Mouse (Mus musculus) layer of hippocampus, adult 18-20 months (tissue): Measurements from ENCODE around the gene Mcm7. TPM values are rescaled to one million over a fixed set of nuclear protein-coding genes. Genes with fewer than 3 reads are reported as not detected.
"Not testable (repeated sequence)": the region's sequence is repeated elsewhere in the genome, so short reads cannot be mapped to it uniquely, and the experiment has no call there.

Experiments used
- DNase-seq, 2 experiments: peaks; one replicate each; pipeline ENCODE4 v3.0.0; 2022; ENCODE audit warnings: low spot score in 2 of 2
- long read RNA-seq: library from polyadenylated mRNA; stranded (forward); transcript quantifications from one replicate; pipeline ENCODE4 v2.0.0, GENCODE M21; 2021
- total RNA-seq, 2 experiments: library from RNA; stranded (reverse); gene quantifications; 2 replicates each; pipeline ENCODE4 v1.2.3; 2021

Gene Mcm7
- total RNA-seq: 10 to 100 TPM; 15.8 to 16.4 TPM
- long read RNA-seq, transcript Mcm7-201 (15 exons, 2,962 nt): major isoform, 5 of 21 reads
- long read RNA-seq, partial matches to known transcripts: 3 of 21 reads
- long read RNA-seq, other reads (novel, unspliced or antisense): 13 of 21 reads

DNA sequence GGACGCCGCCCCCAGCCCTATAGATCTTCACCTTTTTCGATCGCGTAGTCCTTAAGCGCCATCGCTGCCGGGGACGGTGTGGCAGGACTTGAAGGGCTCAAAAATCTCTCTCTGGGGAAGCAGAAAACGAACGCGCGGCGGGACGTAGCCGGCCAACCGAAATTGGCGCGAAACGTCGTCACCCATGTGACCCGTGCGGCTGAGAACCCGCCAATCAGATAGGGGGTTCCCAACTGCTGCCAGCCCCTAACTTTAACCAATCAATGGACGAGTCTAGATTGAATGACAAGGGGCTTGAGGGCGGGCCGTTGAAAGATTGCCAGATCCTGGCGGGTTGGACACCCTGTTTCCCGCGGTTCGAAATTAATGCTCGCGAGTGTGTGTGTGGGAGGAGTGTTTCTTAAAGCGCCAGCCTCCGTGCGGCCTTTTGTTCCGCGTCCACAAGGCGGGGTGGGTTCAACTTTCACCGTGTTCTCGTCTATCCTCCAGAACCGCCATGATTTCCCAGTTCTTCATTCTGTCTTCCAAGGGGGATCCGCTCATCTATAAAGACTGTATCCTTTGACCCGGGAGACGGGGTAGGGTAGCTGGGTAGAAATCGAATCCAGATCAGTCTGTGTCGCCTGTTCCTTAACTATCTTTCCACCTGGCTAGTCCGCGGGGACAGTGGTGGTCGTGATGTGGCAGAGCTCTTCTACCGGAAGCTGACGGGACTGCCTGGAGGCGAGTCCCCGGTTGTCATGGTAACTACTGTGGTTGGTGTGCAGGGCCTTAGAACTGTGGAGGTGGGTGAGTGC, at the start of gene Mcm7, which contains the start of gene Ap4m1:
Mcm7 (minus strand) TSS at position 728 of the 797 bp plus-strand sequence.
Ap4m1 (plus strand) TSS at position 308 of the 797 bp plus-strand sequence.
- peak; percentile 96 to 99 for DNase-seq

DNA sequence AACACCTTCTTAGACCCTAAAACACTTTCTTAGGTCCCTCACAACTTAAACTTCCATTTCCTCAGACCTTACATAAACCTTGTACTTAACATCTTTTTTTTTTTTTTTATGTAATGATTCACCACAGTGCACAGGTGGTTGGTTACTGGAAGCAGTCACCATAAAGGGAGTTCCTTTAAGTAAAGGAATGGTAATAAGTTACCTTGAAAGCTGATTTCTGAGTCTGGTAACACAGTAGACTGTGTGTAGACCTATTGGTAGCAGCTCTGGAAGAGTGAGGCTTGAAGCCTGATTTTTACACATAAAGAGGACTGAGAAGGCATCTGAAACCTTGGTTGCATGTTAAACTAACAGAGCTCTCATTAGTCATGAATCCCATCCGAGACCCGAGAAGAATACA, 47.6 kb upstream of the Mcm7 start:
- DNase-seq: no peak

DNA sequence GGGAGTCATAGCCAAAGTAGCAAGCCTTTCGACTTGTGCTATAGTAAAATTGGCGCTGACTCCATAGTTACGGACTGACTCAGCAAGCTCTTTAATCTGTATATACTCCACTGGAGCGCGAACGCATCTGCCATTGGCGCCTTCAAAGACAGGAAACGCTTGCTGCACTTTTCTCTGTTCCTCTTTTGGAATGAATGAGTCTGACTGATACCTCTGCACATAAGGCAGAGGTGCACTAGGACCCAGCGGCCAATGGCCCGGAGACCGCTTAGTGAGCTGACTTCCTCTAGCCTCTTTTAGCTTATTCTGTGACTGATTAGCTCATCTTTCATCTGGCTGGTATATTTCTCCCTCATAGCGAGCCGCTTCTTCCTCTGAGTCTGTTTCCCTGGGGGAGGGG, 44.4 kb upstream of the Mcm7 start:
- DNase-seq: not testable (repeated sequence)

DNA sequence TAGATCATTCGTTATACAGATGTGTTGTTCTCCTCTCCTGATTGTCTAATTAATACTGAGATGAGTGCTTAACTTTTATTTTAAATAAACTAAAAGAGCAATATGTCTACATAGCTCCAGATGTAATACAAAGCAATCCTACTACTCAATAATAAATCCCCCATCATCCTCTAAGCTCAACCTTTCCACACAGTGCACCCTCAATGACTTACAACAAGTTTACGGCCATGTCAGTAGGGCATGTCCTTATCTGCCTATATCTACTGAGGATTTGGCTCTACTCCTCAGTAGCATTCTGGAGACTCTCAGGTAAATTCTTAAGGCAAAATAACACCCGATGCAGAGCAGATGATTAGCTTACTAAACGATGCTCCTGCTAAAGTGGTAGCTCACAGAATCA, 35.7 kb upstream of the Mcm7 start:
- DNase-seq: no peak

DNA sequence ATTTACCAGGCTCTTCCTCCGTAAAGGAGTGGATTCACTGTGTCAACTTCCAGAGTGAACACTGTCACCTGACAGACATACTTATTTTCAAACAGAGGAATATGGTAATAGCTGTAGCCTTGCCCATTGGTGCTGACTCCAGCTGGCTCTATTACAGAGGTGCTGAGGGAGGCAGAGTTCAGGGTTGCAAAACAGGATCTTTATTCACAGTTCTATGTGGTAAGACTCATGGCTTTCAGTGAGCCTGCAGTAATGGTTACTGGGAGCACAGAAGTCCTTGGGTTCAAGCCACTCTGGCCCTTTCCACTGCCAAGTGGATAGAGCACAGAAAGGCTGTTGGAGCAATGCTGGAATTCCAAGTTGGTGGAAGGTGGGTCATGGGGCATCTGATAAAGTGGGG, 35.0 kb upstream of the Mcm7 start:
- no peak for DNase-seq

DNA sequence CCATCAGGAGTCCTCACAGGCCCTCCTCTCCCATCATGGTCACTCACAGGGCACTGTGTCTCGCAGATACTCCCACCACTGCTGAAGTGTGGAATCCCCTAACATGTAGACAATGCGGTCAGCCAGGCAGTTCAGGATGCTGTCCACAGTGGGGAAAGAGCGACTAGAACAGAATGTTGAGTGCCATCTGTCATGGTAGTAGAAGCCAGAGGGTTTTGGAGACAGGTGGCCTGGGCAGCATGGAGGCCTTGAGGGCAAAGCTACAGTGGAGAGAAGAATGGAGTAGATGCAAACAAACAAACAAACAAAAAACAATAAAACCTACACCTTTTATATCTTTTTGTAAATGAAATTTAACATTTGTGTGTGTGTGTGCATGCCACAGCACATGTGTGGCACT, 29.9 kb upstream of the Mcm7 start:
- DNase-seq: no peak

DNA sequence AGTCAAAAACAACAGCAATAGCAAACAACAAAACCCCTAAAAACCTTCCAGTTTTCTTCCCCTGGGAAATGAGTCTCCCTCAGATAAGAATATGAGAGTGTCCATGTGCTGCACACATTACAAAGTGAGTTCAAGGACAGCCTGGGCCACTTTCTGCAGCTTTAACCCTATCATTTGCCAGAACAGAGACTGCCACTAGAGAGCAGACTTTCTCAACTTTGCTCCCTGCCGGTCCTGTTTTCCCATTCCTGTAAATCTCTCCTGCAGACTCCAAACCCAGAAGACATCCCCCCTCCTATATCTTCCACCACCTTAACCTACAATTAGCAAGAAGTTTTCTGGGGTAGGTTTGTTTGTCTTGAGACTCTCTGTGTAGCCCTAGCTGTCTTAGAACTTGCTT, 27.4 kb upstream of the Mcm7 start:
- peak in 1 of 2 experiments; percentile 30 for DNase-seq

DNA sequence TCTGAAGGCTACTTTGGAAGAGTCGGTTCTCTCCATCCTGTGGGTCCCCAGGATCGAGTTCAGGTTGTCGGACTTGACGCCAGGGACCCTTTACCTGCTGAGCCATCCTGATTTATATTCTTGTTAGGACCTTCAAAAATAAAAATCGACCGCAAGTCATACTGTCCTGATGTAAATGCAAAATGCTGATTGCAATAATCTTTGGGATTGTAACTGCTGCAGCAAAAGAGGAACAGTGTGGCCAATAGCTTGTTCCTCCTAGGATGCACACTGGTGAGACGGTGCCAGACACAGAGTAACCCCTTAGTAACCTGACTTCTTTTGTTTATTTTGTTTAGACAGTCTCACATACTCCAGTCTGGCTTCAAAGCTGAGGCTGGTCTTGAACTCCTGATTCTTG, 23.2 kb upstream of the Mcm7 start:
- DNase-seq: no peak

DNA sequence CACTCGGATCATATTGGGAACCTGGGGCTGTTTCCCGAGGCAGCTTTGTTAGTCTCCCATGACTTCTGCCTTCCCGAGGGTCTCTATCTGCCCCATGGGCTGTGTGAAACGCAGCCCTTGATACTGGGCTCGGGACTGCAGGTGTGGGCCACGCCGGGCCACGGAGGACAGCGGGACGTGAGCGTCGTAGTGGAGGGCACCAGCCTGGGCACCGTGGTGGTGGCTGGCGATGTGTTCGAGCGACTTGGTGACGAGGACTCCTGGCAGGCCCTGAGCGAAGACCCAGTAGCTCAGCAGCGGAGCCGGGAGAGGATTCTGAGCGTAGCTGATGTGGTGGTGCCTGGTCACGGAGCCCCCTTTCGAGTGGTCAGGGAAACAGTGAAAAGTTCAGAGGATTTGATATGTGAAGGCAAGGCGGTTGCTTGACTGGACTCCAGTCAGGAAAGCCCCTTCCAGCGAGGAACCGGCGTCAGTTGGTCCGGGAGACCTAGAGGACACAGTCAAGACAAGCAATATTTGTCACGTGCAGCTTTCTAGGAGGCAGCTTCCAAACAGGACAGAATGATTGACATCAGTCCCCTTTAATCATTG, 22.6 kb upstream of the Mcm7 start:
- DNase-seq: peak; percentile 21 to 36

DNA sequence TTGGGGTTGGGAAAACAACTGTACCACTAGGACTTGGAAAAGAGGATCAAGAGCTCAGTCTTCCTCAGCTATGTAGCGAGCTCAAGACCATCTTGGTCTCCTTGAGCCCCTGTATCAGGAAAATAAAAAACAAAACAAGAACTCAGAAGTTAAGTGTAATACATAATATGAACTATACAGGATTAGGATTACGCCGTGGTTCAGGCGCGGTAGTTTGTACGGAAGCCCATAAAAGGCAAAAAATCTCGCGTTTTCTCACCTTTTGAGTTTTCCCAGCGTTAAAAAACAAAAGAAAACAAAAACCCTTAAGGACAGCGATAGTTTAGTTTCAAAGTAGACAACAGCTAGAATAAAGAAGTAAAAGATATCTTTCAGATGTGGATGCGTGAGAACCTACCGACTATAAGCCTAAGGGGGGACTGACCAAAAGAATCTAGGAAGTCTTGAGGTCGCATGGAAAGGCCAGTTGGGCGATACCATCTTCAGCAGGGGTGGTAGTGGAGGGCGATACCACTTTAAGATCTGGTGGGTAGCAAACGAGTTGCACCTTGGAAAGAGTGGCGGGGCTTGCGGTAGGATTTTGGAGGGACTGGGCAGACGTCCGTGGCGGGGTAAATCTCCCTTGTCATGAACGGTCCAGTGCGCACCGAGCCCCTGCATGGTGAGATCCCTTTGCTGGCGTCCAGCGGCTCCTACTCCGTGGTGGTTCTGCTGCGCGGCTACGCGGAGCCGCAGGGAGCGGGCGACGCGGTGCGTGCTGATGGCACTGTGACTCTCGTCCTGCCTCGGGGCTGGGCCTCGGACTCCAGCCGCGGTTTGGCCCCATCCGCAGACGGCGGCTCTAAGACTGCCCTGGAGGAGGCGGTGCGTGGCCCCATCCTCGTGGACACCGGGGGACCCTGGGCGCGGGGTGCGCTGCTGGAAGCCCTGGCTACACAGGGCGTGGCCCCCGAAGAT, 21.8 kb upstream of the Mcm7 start, which contains the start of gene Mblac1:
Mblac1 (plus strand) TSS at position 544 of the 957 bp plus-strand sequence.
- DNase-seq: peak; percentile 56 to 91

DNA sequence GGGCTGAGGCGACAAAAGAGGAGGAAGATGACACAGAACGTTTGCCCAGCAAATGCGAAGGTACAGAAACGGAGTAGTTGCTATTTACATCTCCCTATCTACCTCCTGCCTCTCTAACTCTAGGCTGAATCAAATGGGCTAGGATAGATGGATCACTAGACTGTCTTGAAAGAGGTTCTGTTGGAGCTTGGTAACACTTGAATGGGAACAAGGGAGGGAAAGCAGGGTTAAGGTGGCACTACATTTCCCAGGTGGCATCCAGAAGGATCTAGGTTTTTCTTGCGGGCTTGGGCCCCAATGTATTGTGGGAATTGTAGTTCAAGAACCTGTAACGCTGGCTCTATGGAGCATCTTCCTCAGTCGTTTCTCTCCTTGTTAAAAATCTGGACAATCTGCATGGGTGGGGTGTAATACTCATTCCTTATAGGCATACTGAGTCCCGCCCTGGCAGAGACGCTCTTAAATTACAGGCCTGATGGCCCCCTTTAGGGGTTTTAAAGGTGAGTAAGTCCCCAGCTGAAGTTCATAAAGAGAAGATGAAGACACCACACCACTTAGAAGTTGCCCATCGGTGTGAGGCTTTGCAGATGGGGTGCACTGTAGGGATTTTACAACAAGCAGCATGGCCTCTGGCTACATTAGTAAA, 15.6 kb upstream of the Mcm7 start:
- DNase-seq: peak; percentile 68 to 90

DNA sequence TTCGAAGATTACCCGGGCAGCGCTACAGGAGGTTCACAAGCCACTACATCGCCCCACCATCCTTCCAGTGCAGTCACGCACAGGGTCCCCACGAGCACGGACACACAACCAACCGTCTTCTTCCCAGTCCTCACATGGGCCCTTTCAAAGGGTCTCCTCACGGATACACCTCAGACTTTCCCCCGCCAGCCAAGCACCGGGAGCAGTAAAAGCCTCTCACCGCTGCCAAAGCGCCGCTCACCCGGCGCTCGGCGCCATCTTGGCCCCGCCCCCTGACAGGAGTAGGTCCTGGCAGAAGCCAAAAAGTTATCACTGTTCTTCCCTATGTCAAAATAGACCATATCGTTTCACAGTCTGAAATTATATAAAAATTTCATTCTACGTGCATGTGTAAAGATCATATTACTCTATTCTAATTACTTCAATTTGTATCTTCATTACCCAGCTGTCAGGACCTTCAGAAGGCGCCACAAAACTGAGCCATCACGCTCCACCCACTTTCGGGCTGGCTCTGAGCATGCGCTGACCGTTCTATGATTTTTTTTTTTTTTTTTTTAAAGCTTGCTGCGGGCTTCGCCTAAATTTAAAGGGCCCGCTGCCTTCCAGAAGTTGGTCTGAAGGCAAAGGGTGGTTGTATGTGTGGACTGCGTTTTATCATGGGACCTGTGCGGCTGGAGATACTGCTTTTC, 14.9 kb upstream of the Mcm7 start, which contains the start of the genes Taf6 and Cnpy4:
Taf6 (minus strand) TSS at position 502 of the 689 bp plus-strand sequence.
Cnpy4 (plus strand) TSS at position 536 of the 689 bp plus-strand sequence.
- peak; percentile 74 to 86 for DNase-seq

DNA sequence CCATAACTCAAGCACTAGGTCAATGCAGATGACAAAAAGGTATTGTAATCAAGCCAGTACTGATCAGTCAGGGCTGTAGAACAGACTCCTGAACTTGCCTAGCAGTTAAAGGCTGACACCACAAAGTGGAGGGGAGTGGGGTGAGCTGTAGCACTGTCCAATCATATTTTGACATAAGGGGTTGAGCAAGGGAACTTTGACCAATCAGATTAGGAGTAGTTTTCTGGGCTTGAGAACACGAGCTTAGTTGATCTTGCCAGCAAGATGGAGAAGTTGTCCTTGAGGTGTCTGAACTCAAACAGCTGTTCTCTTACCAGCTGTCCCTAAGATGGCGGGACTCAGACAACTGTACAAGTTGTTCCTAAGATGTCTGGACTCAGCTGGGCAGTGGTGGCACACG, 995 bp upstream of the Mcm7 start:
- no peak for DNase-seq

DNA sequence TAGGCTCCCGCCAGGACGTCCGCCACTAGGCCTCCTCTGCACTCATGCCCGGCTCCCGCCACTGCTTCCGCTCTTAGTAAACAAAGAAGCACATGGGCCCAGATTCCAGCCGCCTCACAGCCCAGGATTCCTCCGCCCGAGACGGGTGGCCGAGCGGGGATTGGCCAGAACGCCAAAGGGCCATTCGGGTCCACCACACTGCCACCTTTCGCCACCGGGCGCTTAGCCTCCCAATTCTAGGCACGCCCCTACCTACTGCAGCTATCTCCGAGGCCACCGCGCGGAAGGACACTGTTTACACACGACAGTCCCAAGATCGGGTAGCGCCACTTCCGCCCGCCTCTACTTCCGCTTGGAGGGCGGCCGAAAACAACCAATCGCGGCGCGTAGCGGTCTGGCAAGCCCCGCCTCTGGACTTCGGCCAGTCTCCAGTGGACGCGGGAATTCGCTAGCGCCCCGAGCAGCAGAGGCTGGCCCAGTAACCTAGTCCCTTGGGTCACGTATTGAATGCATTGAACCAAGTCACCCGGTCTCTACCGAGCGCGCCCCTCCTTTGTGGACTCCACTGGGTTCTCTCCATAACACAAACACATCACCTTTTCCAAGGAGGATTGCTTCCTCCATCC, 1.2 kb downstream of the Mcm7 start:
- peak; percentile 92 to 97 for DNase-seq

DNA sequence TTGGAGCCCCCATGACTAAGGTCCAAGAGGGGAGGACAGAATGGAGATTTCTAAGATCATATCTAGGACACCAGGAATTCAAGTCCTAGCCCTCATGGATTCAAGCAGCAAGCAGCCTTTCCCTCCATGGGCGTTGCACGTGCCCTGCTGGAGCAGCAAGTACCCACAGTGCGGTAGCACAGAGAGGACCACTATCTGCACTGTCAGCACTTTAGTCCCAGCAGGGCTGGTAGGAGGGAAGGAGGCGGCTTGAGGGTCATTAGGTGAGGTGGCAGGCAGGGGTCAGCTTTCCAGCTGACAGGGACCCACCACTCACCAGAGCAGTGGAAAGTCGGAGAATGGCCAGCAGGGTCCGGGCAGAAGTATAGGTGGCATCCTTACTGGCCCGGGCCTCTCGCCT, 6.6 kb downstream of the Mcm7 start:
- no peak for DNase-seq

DNA sequence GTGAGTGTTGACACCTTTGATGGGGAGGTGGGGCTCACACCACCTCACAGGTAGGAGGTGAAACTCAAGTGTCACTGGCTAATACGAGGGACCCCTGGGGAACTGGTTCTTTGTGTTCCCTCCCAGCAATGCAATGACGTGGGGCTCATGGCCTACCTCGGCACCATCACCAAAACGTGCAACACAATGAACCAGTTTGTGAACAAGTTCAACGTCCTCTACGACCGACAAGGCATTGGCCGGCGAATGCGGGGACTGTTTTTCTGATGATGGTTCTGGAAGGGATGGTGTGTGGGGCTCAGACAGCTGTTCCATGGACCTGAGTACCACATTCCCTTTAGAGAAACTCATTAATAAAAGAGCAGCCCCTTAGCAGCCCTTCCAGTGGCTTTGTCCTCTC, 8.6 kb downstream of the Mcm7 start:
- DNase-seq: no peak

DNA sequence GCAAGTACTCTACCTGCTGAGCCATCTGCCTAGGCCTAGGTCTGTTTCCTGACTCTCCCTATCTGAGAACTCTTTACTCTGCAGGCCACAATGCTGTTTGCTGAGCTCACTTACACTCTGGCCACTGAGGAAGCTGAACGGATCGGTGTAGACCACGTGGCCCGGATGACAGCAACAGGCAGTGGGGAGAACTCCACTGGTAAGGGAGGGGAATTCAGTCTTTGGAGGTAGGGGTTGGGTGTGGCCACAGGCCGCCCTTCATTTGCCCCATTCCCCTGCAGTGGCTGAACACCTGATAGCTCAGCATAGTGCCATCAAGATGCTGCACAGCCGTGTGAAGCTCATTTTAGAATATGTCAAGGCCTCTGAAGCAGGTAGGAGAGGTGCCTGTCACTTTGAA, 9.2 kb downstream of the Mcm7 start:
- no peak for DNase-seq

DNA sequence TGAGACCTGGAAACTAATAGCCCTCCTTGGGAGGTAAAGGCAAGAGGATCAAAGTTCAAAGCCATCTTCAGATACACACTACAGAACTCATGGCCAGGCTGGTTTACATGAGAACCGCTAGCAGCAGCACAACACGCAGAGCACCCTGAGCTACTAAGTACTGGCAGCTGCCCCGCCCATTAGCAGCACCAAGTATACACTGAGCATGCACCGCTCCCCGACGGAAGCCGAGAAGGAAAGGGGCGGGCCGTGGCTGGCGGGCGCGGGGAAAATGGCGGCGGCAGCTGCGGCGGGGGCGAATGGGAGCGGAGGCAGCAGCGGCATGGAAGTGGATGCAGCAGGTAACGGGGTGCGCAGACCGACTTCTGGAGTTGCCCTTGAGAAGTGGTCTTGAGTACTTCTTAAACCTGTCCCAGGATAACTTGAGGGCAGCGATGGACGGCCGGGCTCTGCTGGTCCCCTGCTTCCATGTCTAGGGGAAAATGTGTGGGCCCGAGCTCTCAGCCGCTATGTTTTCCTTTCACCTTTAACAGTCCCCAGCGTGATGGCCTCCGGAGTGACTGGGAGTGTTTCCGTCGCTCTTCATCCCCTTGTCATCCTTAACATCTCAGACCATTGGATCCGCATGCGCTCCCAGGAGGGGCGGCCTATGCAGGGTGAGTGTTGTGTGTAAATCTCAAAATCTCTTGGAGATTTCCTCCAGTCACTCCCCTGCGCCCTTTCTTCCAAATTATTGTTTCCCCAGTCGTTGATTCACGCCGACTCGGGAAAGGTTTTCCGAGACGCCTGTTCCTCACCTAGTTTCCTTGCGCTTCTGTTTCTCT, 11.2 kb downstream of the Mcm7 start, which contains the start of gene Cops6:
Cops6 (plus strand) TSS at position 230 of the 824 bp plus-strand sequence.
- peak; percentile 94 to 96 for DNase-seq
